Mouse (Mus musculus): ENCODE data around the gene 2010111I01Rik. TPM values are rescaled to one million over a fixed set of nuclear protein-coding genes. Genes with fewer than 3 reads are reported as not detected.

The 2010111I01Rik gene
- polyA plus RNA-seq, 1 experiment from 2014 or later = 52.6 TPM

GRCm38 (mm10) chr13:63316407-63316806 is 351.7 kb downstream of the 2010111I01Rik start:
- Histone ChIP-seq H3K4me1 (peaks cover 25% of the 10 kb centered on the region), H3K27ac (no peak overlapping the region), H3K4me3 (no peak overlapping the region), H3K9me3 (no peaks in the 10 kb centered on the region), H3K27me3 (ENCODE audit: insufficient read depth, poor library complexity, severe bottlenecking) (no peaks in the 10 kb centered on the region), H3K36me3 (peaks cover 25% of the 10 kb centered on the region)
- WGBS = 79% methylated on average over 5 of the region's 5 CpGs
- DNase-seq (ENCODE audit: low spot score) = no peak

GRCm38 (mm10) chr13:63317681-63318104 is 353.0 kb downstream of the 2010111I01Rik start:
- no peak for DNase-seq (ENCODE audit: low spot score)
- Histone ChIP-seq H3K4me1 (peaks cover 17% of the 10 kb centered on the region), H3K27ac (no peak overlapping the region), H3K4me3 (no peak overlapping the region), H3K9me3 (no peaks in the 10 kb centered on the region), H3K27me3 (ENCODE audit: insufficient read depth, poor library complexity, severe bottlenecking) (no peaks in the 10 kb centered on the region), H3K36me3 (peaks cover 17% of the 10 kb centered on the region)
- WGBS = 55% methylated on average over 7 of the region's 7 CpGs

- no peak overlapping the region for H3K27ac ChIP-seq
- no peaks in the 10 kb centered on the region for H3K9me3 ChIP-seq
- H3K27me3 ChIP-seq (ENCODE audit: insufficient read depth, poor library complexity, severe bottlenecking) = no peaks in the 10 kb centered on the region
- 94% methylated on average over 7 of the region's 7 CpGs for WGBS
- no peak for DNase-seq (ENCODE audit: low spot score)
- peaks cover 21% of the 10 kb centered on the region for H3K4me1 ChIP-seq
- H3K36me3 ChIP-seq = peaks cover 7% of the 10 kb centered on the region
- no peak overlapping the region for H3K4me3 ChIP-seq
These were observed 355.1 kb downstream of the 2010111I01Rik start for GRCm38 (mm10) chr13:63319814-63320213.

GRCm38 (mm10) chr13:63321689-63322088 is 357.0 kb downstream of the 2010111I01Rik start:
- Histone ChIP-seq H3K9me3 (no peaks in the 10 kb centered on the region), H3K36me3 (peaks cover 5% of the 10 kb centered on the region), H3K4me3 (no peak overlapping the region), H3K27ac (no peak overlapping the region), H3K4me1 (peaks cover 27% of the 10 kb centered on the region), H3K27me3 (ENCODE audit: insufficient read depth, poor library complexity, severe bottlenecking) (no peaks in the 10 kb centered on the region)
- 77% methylated on average over 5 of the region's 5 CpGs for WGBS
- no peak for DNase-seq (ENCODE audit: low spot score)

- DNase-seq (ENCODE audit: low spot score) = no peak
- 0 out of 2 replicates have a peak overlapping the region, but pooled peaks have one; percentile 42 for H3K27ac ChIP-seq
- H3K4me1 ChIP-seq = peaks cover 27% of the 10 kb centered on the region
- WGBS = 88% methylated on average over 6 of the region's 6 CpGs
- H3K4me3 ChIP-seq = no peak overlapping the region
- H3K27me3 ChIP-seq (ENCODE audit: insufficient read depth, poor library complexity, severe bottlenecking) = no peaks in the 10 kb centered on the region
- H3K9me3 ChIP-seq = no peaks in the 10 kb centered on the region
- H3K36me3 ChIP-seq = no peaks in the 10 kb centered on the region
These were observed 358.1 kb downstream of the 2010111I01Rik start for GRCm38 (mm10) chr13:63322756-63323155.

GRCm38 (mm10) chr13:63323286-63324075 is 358.8 kb downstream of the 2010111I01Rik start:
- no peak for DNase-seq (ENCODE audit: low spot score)
- H3K27me3 ChIP-seq (ENCODE audit: insufficient read depth, poor library complexity, severe bottlenecking) = no peaks in the 10 kb centered on the region
- H3K9me3 ChIP-seq = no peaks in the 10 kb centered on the region
- no peaks in the 10 kb centered on the region for H3K36me3 ChIP-seq
- 76% methylated on average over 9 of the region's 9 CpGs for WGBS
- peaks cover 27% of the 10 kb centered on the region for H3K4me1 ChIP-seq
- H3K4me3 ChIP-seq = no peak overlapping the region
- peak overlapping the region; percentile 42 for H3K27ac ChIP-seq

GRCm38 (mm10) chr13:63324311-63324710 is 359.6 kb downstream of the 2010111I01Rik start:
- no peak for DNase-seq (ENCODE audit: low spot score)
- Histone ChIP-seq H3K27ac (peak overlapping the region; percentile 79; the same call in 1 of the 2 replicates), H3K4me3 (no peak overlapping the region), H3K9me3 (no peaks in the 10 kb centered on the region), H3K4me1 (peaks cover 27% of the 10 kb centered on the region), H3K27me3 (ENCODE audit: insufficient read depth, poor library complexity, severe bottlenecking) (no peaks in the 10 kb centered on the region), H3K36me3 (no peaks in the 10 kb centered on the region)
- WGBS = 62% methylated on average over 3 of the region's 3 CpGs

GRCm38 (mm10) chr13:63324978-63325848 is 360.5 kb downstream of the 2010111I01Rik start:
- Histone ChIP-seq H3K36me3 (0 out of 2 replicates have a peak, but pooled peaks cover under 1% of the 10 kb centered on the region), H3K27me3 (ENCODE audit: insufficient read depth, poor library complexity, severe bottlenecking) (no peaks in the 10 kb centered on the region), H3K4me1 (peaks cover 35% of the 10 kb centered on the region), H3K27ac (peak overlapping the region; percentile 79), H3K4me3 (no peak overlapping the region), H3K9me3 (no peaks in the 10 kb centered on the region)
- no peak for DNase-seq (ENCODE audit: low spot score)
- WGBS = 54% methylated on average over 10 of the region's 10 CpGs

GRCm38 (mm10) chr13:63326015-63326414 is 361.3 kb downstream of the 2010111I01Rik start:
- WGBS = 73% methylated on average over 2 of the region's 2 CpGs
- DNase-seq (ENCODE audit: low spot score) = no peak
- Histone ChIP-seq H3K4me1 (peaks cover 35% of the 10 kb centered on the region), H3K4me3 (no peak overlapping the region), H3K27me3 (ENCODE audit: insufficient read depth, poor library complexity, severe bottlenecking) (no peaks in the 10 kb centered on the region), H3K9me3 (no peaks in the 10 kb centered on the region), H3K36me3 (0 out of 2 replicates have a peak, but pooled peaks cover 2% of the 10 kb centered on the region), H3K27ac (no peak overlapping the region)

- H3K27me3 ChIP-seq (ENCODE audit: insufficient read depth, poor library complexity, severe bottlenecking) = no peaks in the 10 kb centered on the region
- DNase-seq (ENCODE audit: low spot score) = no peak
- no peaks in the 10 kb centered on the region for H3K9me3 ChIP-seq
- H3K36me3 ChIP-seq = 0 out of 2 replicates have a peak, but pooled peaks cover 2% of the 10 kb centered on the region
- H3K4me1 ChIP-seq = peaks cover 9% of the 10 kb centered on the region
- 44% methylated on average over 9 of the region's 9 CpGs for WGBS
- no peak overlapping the region for H3K4me3 ChIP-seq
- 0 out of 2 replicates have a peak overlapping the region, but pooled peaks have one; percentile 37 for H3K27ac ChIP-seq
These were observed 365.7 kb downstream of the 2010111I01Rik start for GRCm38 (mm10) chr13:63330236-63330860.

- DNase-seq (ENCODE audit: low spot score) = no peak
- Histone ChIP-seq H3K36me3 (0 out of 2 replicates have a peak, but pooled peaks cover 2% of the 10 kb centered on the region), H3K27ac (no peak overlapping the region), H3K4me1 (peaks cover 11% of the 10 kb centered on the region; the same call in 1 of the 2 replicates), H3K4me3 (no peak overlapping the region), H3K9me3 (no peaks in the 10 kb centered on the region), H3K27me3 (ENCODE audit: insufficient read depth, poor library complexity, severe bottlenecking) (no peaks in the 10 kb centered on the region)
- 46% methylated on average over 4 of the region's 4 CpGs for WGBS
These were observed 366.7 kb downstream of the 2010111I01Rik start for GRCm38 (mm10) chr13:63331379-63331778.

GRCm38 (mm10) chr13:63332576-63333300 is 368.0 kb downstream of the 2010111I01Rik start:
- H3K4me1 ChIP-seq = peaks cover 11% of the 10 kb centered on the region; the same call in 1 of the 2 replicates
- WGBS = 43% methylated on average over 4 of the region's 4 CpGs
- peak; percentile 67 for DNase-seq (ENCODE audit: low spot score)
- H3K4me3 ChIP-seq = no peak overlapping the region
- no peaks in the 10 kb centered on the region for H3K27me3 ChIP-seq (ENCODE audit: insufficient read depth, poor library complexity, severe bottlenecking)
- no peak overlapping the region for H3K27ac ChIP-seq
- H3K9me3 ChIP-seq = no peaks in the 10 kb centered on the region
- H3K36me3 ChIP-seq = 0 out of 2 replicates have a peak, but pooled peaks cover 2% of the 10 kb centered on the region
